Mouse (Mus musculus) CD4-positive, CD25-positive, alpha-beta regulatory T cell, adult 4 months (primary cell): ENCODE data around the gene Sult6b1. TPM values are rescaled to one million over a fixed set of nuclear protein-coding genes. Genes with fewer than 3 reads are reported as not detected.

Experiments used
- ATAC-seq: one replicate; pipeline ENCODE4 v1.8.0; 2017
- polyA plus RNA-seq, 2 experiments: library from polyadenylated mRNA; unstranded; fragments of 100-300 nt; shearing (Covaris generic); gene quantifications; one replicate each; pipeline ENCODE4 v1.2.1; 2017

Gene Sult6b1
- polyA plus RNA-seq = under 1 TPM; 0.32 to 0.49 TPM

- no peak for ATAC-seq
Observed at GRCm38 (mm10) chr17:78906892-78907291, at the start of gene Sult6b1. TSS of gene Sult6b1 (minus strand) at chr17:78906992.

DNA sequence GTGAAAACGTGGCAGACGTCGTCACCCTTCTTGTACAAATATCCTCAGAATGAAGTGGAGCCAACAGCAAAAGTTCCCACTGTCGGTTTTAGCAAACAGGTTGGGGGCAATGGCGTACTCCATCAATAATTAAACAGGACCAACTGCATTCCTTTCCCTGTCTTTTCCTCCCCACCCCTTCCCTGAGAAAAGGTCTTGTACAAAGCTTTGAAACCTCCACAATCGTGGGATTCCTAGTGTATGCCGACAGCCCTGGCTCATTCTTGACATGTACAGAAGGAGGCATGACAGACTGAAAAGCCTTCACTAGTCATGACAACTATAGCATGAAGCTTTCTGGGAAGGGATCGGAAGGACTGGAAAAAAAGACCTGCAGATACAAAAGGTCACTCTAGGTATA, 46.4 kb upstream of the Sult6b1 start:
- ATAC-seq = no peak

- ATAC-seq = no peak
Observed at GRCm38 (mm10) chr17:78952070-78952469, 45.3 kb upstream of the Sult6b1 start.

- no peak for ATAC-seq
Observed at GRCm38 (mm10) chr17:78951225-78951624, 44.4 kb upstream of the Sult6b1 start.

- no peak for ATAC-seq
Observed at GRCm38 (mm10) chr17:78942579-78942978, 35.8 kb upstream of the Sult6b1 start.

GRCm38 (mm10) chr17:78938927-78939326, 32.1 kb upstream of the Sult6b1 start:
- no peak for ATAC-seq

GRCm38 (mm10) chr17:78937229-78937853, 30.5 kb upstream of the Sult6b1 start:
- no peak for ATAC-seq

- ATAC-seq = peak; percentile 99
Observed at GRCm38 (mm10) chr17:78936466-78937228, 29.9 kb upstream of the Sult6b1 start, which contains the start of the genes Cebpz and Ndufaf7. TSS of gene Cebpz (minus strand) at chr17:78937066. TSS of gene Ndufaf7 (plus strand) at chr17:78937136.

- ATAC-seq = no peak
Observed at GRCm38 (mm10) chr17:78935857-78936256, 29.1 kb upstream of the Sult6b1 start.

GRCm38 (mm10) chr17:78917696-78918095, 10.9 kb upstream of the Sult6b1 start:
- no peak for ATAC-seq

DNA sequence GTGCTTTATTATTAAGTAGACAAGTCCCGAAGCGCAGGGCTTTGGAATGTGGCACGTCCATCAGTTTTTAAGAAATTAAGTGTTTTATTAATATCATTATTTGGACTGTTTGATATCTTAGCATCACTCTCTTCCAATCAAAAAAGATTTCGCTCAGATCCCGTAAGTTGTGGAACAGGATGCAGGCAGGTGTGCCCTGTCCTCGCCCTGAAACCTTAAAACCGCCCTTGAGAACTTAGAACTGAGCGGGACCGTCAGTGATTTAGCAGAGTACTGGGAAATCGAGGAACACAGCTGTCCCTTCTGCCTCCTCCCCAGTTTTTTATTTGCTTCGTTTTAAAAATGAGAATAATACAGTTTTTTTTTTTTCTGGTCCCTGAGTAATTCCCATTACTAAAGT, 10.1 kb upstream of the Sult6b1 start:
- peak; percentile 27 for ATAC-seq

DNA sequence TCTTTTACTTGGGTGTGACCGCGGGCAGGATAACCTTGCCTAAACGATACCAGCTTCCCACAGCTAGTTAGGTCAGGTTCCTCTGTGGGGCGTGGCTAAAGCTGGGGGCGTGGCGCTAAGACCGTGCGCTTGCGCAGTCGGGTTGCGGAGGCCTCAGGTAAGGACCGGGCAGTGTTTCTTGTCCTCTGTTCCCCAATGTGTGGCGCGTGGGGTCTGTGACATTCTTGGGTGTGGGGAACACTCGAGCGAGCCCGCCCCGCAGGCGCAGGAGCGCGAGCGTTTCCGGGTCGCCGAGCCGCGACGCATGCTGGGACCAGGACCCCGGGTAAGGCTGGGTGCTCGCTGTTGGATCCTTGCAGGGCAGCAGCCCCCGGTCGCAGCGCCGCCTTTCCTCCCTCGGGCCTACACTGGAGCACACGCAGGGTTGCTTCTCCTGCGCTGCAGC, 9.6 kb upstream of the Sult6b1 start, which contains the start of gene Cebpzos:
Gene Cebpzos, plus strand, starts transcription at position 132 of the 445 bp plus-strand sequence.
- ATAC-seq = peak; percentile 86

- no peak for ATAC-seq
Observed at GRCm38 (mm10) chr17:78915772-78916171, 9.0 kb upstream of the Sult6b1 start.

DNA sequence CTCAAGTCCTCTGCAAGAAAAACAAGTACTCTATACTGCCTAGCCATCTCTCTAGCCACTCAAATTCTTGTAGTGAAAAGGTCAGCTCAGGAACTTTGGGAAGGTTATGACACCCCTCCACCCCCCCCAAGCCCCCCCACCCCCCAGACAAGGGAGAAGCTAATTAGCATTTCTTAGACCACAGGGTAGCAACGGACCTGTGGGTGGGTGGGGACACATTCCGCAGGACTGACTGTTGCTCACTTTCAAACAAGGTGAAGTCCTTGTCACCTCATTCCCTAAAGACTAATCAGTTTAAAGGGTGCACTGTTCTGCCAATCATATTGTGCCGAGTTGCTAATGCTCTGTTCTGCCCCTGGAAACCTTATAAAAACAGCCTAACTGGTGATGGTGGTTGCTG, 7.1 kb upstream of the Sult6b1 start:
- no peak for ATAC-seq

- no peak for ATAC-seq
Observed at GRCm38 (mm10) chr17:78912861-78913281, 6.1 kb upstream of the Sult6b1 start.

DNA sequence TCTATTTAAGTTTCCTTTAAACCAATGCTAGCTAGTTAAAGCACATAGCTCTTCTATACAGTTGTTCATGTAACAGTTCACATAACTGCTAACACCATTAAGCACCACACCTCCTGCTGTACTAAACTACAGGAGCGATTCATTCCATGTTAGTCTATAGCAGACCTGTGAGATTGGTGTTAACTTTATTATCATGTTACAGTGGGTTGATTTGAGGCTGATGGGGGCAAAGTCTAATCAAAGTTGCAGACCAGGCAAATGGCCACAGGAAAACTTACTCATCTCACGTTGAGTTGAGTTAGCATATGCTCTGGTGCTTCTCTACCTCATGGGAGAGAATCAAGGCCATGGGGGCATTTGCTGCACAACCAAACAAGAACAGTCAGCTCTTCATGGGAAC, 2.6 kb upstream of the Sult6b1 start:
- ATAC-seq = no peak

DNA sequence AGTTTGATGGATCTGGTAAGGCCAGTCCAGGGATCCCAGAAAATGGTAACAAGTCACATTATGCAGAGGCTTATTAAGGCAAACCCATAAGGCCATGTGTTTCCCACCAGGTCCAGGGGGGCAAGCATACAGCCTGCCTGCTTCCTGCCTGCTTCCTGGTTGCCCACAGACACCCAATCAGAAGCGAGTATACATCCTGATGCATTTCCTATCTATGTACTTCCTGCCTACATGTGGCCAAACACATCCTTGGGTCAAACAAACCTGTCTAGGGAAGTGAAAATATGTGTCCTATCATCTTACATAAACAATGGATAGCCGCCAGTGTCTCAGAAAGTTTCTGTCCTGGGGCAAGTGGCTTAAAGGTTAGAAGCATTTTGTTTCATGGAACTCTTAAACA, 3.6 kb downstream of the Sult6b1 start:
- ATAC-seq = no peak

GRCm38 (mm10) chr17:78895394-78895793, 11.4 kb downstream of the Sult6b1 start:
- ATAC-seq = no peak

- ATAC-seq = no peak
Observed at GRCm38 (mm10) chr17:78894991-78895390, 11.8 kb downstream of the Sult6b1 start.

DNA sequence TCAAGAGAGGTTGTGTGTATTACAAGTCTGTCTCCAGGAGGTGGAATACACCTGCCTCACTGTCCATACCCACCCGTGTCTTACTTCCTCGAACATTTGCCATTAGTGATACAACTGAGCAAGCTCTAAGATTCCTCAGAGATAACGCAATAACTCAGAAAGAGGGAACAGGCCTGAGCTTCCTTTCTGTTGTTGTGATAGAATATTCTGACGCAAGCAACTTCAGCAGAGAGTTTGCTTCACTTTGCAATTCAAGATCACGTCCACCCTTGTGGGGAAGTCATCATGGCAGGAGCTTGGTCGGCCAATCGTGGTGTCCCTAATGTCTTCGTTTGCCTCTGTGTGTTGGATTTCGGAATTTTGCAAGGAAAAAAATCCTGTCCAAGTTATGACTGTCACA, 15.8 kb downstream of the Sult6b1 start:
- no peak for ATAC-seq

GRCm38 (mm10) chr17:78889184-78889583, 17.6 kb downstream of the Sult6b1 start:
- no peak for ATAC-seq

DNA sequence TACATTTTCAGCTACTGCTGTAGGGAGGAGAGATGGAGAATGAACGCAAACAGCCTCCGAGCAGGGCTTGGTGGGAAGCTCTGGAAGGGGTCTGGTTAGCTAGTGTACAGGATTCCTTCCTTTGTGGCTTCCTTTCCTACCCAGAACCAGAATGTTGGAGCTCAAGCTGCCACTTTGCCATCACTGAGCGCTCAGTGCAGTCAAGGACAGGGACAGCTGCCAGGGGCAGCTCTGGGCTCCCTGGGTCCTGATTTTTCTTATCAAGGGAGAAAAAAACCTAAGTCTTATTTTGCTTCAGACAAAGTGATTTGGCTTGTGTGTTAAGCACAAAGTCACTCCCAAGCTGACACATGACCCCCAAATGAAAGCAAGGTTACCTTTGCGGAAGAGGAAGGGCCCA, 18.2 kb downstream of the Sult6b1 start:
- ATAC-seq = no peak

DNA sequence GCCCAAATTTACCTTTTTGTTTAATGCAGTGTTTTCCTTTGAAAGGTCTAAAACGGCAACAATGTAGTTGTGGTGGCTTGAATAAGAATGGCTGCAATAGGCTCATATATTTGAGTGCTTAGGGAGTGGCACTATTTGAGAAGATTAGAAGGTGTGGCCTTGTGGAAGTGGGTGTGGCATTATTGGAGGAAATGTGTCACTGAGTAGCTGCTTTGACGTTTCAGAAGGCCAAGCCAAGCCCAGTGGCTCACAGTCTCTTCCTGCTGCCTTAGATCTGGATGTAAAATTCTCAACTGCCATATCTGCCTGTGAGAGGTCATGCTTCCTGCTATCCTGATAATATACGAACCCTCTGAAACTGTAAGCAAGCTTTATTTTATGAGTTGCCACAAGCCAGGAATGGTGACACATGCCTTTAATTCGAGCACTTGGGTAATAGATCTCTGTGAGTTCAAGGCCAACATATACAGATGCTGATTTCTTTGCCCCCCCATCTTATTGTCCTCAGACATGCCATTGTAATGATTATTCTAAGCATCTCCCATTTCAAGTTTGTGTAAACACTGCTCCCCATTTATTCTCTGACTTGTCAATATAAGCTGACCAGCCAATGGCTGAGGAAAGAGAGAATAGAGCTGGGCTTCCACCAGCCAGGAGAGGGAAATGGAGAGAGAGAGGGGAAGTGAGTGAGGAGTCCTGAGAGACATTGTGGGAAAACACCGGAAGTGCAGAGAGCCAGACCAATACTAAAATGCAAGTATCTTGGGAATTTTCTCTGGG, 21.3 kb downstream of the Sult6b1 start:
- ATAC-seq = no peak
